Mouse (Mus musculus): Measurements from ENCODE around the gene Cyp11a1.

DNA sequence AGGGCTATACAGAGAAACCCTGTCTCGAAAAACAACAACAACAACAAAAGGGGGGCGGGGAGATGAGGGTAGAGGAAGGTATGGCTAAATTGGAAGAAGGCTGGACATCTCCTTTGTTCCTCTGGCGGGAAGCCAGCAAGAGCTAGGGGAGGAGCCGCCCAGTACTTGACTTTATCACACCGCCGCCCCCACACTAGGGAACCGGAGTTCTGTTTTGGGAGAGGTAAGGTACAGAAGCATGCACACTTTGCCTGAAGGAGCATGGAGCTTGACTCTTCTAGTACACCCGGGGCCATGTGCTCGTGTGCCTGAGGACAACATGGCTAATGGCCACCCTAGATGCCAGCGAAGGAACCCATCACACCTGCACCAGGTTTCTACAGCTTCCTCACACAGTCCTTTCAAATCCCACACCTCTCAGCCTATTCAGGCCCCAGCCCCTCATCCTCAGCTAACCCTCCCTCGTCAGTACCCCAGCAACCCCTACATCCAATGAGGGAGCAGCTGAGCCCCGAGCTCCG is 8.6 kb upstream of the Cyp11a1 start:
- TF ChIP-seq POLR2A (IDR thresholded peaks at IDR 0.05; ENCODE audit: borderline replicate concordance, extremely low read depth, low read depth, low read length) (no peak), CTCF (IDR thresholded peaks at IDR 0.05; ENCODE audit: insufficient read depth, low read length) (no peak)

All from lung, adult 2 months (tissue).